Mouse (Mus musculus): Measurements from ENCODE around the gene Spata17. TPM values are rescaled to one million over a fixed set of nuclear protein-coding genes. Genes with fewer than 3 reads are reported as not detected.

Gene Spata17
- polyA plus RNA-seq, 1 experiment from 2014 or later = 0.33 TPM

- no peak for ATAC-seq (ENCODE audit: insufficient read depth)
- H3K9me3 ChIP-seq (replicated peaks) = no peaks in the 10 kb centered on the region
- no peaks in the 10 kb centered on the region for H3K36me3 ChIP-seq (replicated peaks)
- no peak overlapping the region for H3K9ac ChIP-seq
- no peak overlapping the region for H3K4me3 ChIP-seq (replicated peaks)
- 65% methylated on average over 4 of the region's 4 CpGs for WGBS (ENCODE audit: insufficient replicate concordance)
- H3K4me1 ChIP-seq (replicated peaks) = no peaks in the 10 kb centered on the region
- H3K27me3 ChIP-seq = no peaks in the 10 kb centered on the region
- no peak overlapping the region for H3K4me2 ChIP-seq
- no peak overlapping the region for H3K27ac ChIP-seq (replicated peaks)
Observed at GRCm38 (mm10) chr1:187035785-187036184, 179.5 kb downstream of the Spata17 start.

GRCm38 (mm10) chr1:187031796-187032195 lies 183.5 kb downstream of the Spata17 start:
- no peaks in the 10 kb centered on the region for H3K4me1 ChIP-seq (replicated peaks)
- H3K27ac ChIP-seq (replicated peaks) = no peak overlapping the region
- ATAC-seq (ENCODE audit: insufficient read depth) = no peak
- no peaks in the 10 kb centered on the region for H3K9me3 ChIP-seq (replicated peaks)
- H3K27me3 ChIP-seq = no peaks in the 10 kb centered on the region
- no peak overlapping the region for H3K9ac ChIP-seq
- whole genome bisulfite sequencing (ENCODE audit: insufficient replicate concordance) = 25% methylated on average over 6 of the region's 6 CpGs
- H3K36me3 ChIP-seq (replicated peaks) = no peaks in the 10 kb centered on the region
- H3K4me3 ChIP-seq (replicated peaks) = no peak overlapping the region
- H3K4me2 ChIP-seq = no peak overlapping the region

GRCm38 (mm10) chr1:187028841-187029240 lies 186.4 kb downstream of the Spata17 start:
- 75% methylated on average over 6 of the region's 6 CpGs for WGBS (ENCODE audit: insufficient replicate concordance)
- H3K4me1 ChIP-seq (replicated peaks) = no peaks in the 10 kb centered on the region
- no peak overlapping the region for H3K27ac ChIP-seq (replicated peaks)
- no peak overlapping the region for H3K4me3 ChIP-seq (replicated peaks)
- H3K4me2 ChIP-seq = no peak overlapping the region
- H3K9me3 ChIP-seq (replicated peaks) = no peaks in the 10 kb centered on the region
- H3K36me3 ChIP-seq (replicated peaks) = no peaks in the 10 kb centered on the region
- H3K9ac ChIP-seq = no peak overlapping the region
- H3K27me3 ChIP-seq = no peaks in the 10 kb centered on the region
- ATAC-seq (ENCODE audit: insufficient read depth) = no peak

- H3K9me3 ChIP-seq (replicated peaks) = no peaks in the 10 kb centered on the region
- H3K4me3 ChIP-seq (replicated peaks) = no peak overlapping the region
- H3K36me3 ChIP-seq (replicated peaks) = no peaks in the 10 kb centered on the region
- H3K9ac ChIP-seq = no peak overlapping the region
- 59% methylated on average over 7 of the region's 7 CpGs for WGBS (ENCODE audit: insufficient replicate concordance)
- no peak overlapping the region for H3K27ac ChIP-seq (replicated peaks)
- H3K4me1 ChIP-seq (replicated peaks) = no peaks in the 10 kb centered on the region
- no peak for ATAC-seq (ENCODE audit: insufficient read depth)
- H3K4me2 ChIP-seq = no peak overlapping the region
- no peaks in the 10 kb centered on the region for H3K27me3 ChIP-seq
Observed at GRCm38 (mm10) chr1:187020011-187020410, 195.3 kb downstream of the Spata17 start.

GRCm38 (mm10) chr1:187016116-187016515 lies 199.1 kb downstream of the Spata17 start:
- Histone ChIP-seq H3K4me3 (replicated peaks) (no peak overlapping the region), H3K27ac (replicated peaks) (no peak overlapping the region), H3K9ac (no peak overlapping the region), H3K27me3 (no peaks in the 10 kb centered on the region), H3K36me3 (replicated peaks) (no peaks in the 10 kb centered on the region), H3K9me3 (replicated peaks) (no peaks in the 10 kb centered on the region), H3K4me2 (no peak overlapping the region), H3K4me1 (replicated peaks) (no peaks in the 10 kb centered on the region)
- 33% methylated on average over 4 of the region's 4 CpGs for WGBS (ENCODE audit: insufficient replicate concordance)
- no peak for ATAC-seq (ENCODE audit: insufficient read depth)

- ATAC-seq (ENCODE audit: insufficient read depth) = no peak
- Histone ChIP-seq H3K27me3 (no peaks in the 10 kb centered on the region), H3K36me3 (replicated peaks) (no peaks in the 10 kb centered on the region), H3K4me1 (replicated peaks) (no peaks in the 10 kb centered on the region), H3K9ac (no peak overlapping the region), H3K4me3 (replicated peaks) (no peak overlapping the region), H3K27ac (replicated peaks) (no peak overlapping the region), H3K4me2 (no peak overlapping the region), H3K9me3 (replicated peaks) (no peaks in the 10 kb centered on the region)
- 54% methylated on average over 1 of the region's 1 CpGs for WGBS (ENCODE audit: insufficient replicate concordance)
Observed at GRCm38 (mm10) chr1:187015673-187016072, 199.6 kb downstream of the Spata17 start.

GRCm38 (mm10) chr1:187014141-187014540 lies 201.1 kb downstream of the Spata17 start:
- Histone ChIP-seq H3K36me3 (replicated peaks) (no peaks in the 10 kb centered on the region), H3K4me3 (replicated peaks) (no peak overlapping the region), H3K4me1 (replicated peaks) (no peaks in the 10 kb centered on the region), H3K4me2 (no peak overlapping the region), H3K9ac (no peak overlapping the region), H3K27me3 (no peaks in the 10 kb centered on the region), H3K9me3 (replicated peaks) (no peaks in the 10 kb centered on the region), H3K27ac (replicated peaks) (no peak overlapping the region)
- no peak for ATAC-seq (ENCODE audit: insufficient read depth)
- 74% methylated on average over 2 of the region's 2 CpGs for WGBS (ENCODE audit: insufficient replicate concordance)

GRCm38 (mm10) chr1:187011601-187012000 lies 203.7 kb downstream of the Spata17 start:
- no peaks in the 10 kb centered on the region for H3K27me3 ChIP-seq
- H3K27ac ChIP-seq (replicated peaks) = no peak overlapping the region
- no peaks in the 10 kb centered on the region for H3K9me3 ChIP-seq (replicated peaks)
- H3K9ac ChIP-seq = no peak overlapping the region
- no peak for ATAC-seq (ENCODE audit: insufficient read depth)
- no peak overlapping the region for H3K4me3 ChIP-seq (replicated peaks)
- 70% methylated on average over 4 of the region's 4 CpGs for WGBS (ENCODE audit: insufficient replicate concordance)
- H3K4me2 ChIP-seq = no peak overlapping the region
- H3K36me3 ChIP-seq (replicated peaks) = no peaks in the 10 kb centered on the region
- H3K4me1 ChIP-seq (replicated peaks) = no peaks in the 10 kb centered on the region

GRCm38 (mm10) chr1:187010071-187010470 lies 205.2 kb downstream of the Spata17 start:
- WGBS (ENCODE audit: insufficient replicate concordance) = 76% methylated on average over 11 of the region's 11 CpGs
- H3K36me3 ChIP-seq (replicated peaks) = no peaks in the 10 kb centered on the region
- no peak overlapping the region for H3K4me3 ChIP-seq (replicated peaks)
- H3K9ac ChIP-seq = no peak overlapping the region
- H3K27ac ChIP-seq (replicated peaks) = no peak overlapping the region
- no peaks in the 10 kb centered on the region for H3K4me1 ChIP-seq (replicated peaks)
- no peaks in the 10 kb centered on the region for H3K27me3 ChIP-seq
- no peak overlapping the region for H3K4me2 ChIP-seq
- no peak for ATAC-seq (ENCODE audit: insufficient read depth)
- H3K9me3 ChIP-seq (replicated peaks) = no peaks in the 10 kb centered on the region

GRCm38 (mm10) chr1:187008236-187008635 lies 207.0 kb downstream of the Spata17 start:
- Histone ChIP-seq H3K9ac (no peak overlapping the region), H3K4me3 (replicated peaks) (no peak overlapping the region), H3K4me2 (no peak overlapping the region), H3K4me1 (replicated peaks) (no peaks in the 10 kb centered on the region), H3K36me3 (replicated peaks) (no peaks in the 10 kb centered on the region), H3K27me3 (no peaks in the 10 kb centered on the region), H3K27ac (replicated peaks) (no peak overlapping the region), H3K9me3 (replicated peaks) (no peaks in the 10 kb centered on the region)
- 77% methylated on average over 7 of the region's 7 CpGs for WGBS (ENCODE audit: insufficient replicate concordance)
- ATAC-seq (ENCODE audit: insufficient read depth) = no peak

- no peak for ATAC-seq (ENCODE audit: insufficient read depth)
- 68% methylated on average over 14 of the region's 14 CpGs for WGBS (ENCODE audit: insufficient replicate concordance)
- Histone ChIP-seq H3K4me1 (replicated peaks) (no peaks in the 10 kb centered on the region), H3K9ac (no peak overlapping the region), H3K27me3 (no peaks in the 10 kb centered on the region), H3K27ac (replicated peaks) (no peak overlapping the region), H3K4me3 (replicated peaks) (no peak overlapping the region), H3K36me3 (replicated peaks) (no peaks in the 10 kb centered on the region), H3K9me3 (replicated peaks) (no peaks in the 10 kb centered on the region), H3K4me2 (no peak overlapping the region)
Observed at GRCm38 (mm10) chr1:187006227-187006925, 208.9 kb downstream of the Spata17 start.

GRCm38 (mm10) chr1:187004306-187004705 lies 211.0 kb downstream of the Spata17 start:
- Histone ChIP-seq H3K27ac (replicated peaks) (no peak overlapping the region), H3K36me3 (replicated peaks) (no peaks in the 10 kb centered on the region), H3K4me3 (replicated peaks) (no peak overlapping the region), H3K4me2 (no peak overlapping the region), H3K9ac (no peak overlapping the region), H3K9me3 (replicated peaks) (no peaks in the 10 kb centered on the region), H3K27me3 (no peaks in the 10 kb centered on the region), H3K4me1 (replicated peaks) (no peaks in the 10 kb centered on the region)
- ATAC-seq (ENCODE audit: insufficient read depth) = no peak
- WGBS (ENCODE audit: insufficient replicate concordance) = 69% methylated on average over 1 of the region's 1 CpGs

All from liver, embryonic 15.5 days (tissue).